Mouse (Mus musculus) embryonic facial prominence, embryonic 13.5 days (tissue): Measurements from ENCODE around the gene Zfp326. TPM values are rescaled to one million over a fixed set of nuclear protein-coding genes. Genes with fewer than 3 reads are reported as not detected.
"Not testable (repeated sequence)": the region's sequence is repeated elsewhere in the genome, so short reads cannot be mapped to it uniquely, and the experiment has no call there.

Experiments
- ATAC-seq: fragments of 200-750 bp; cut with Nextera tagmentation; 2 replicates; pipeline ENCODE4 v1.8.0; 2017; ENCODE audit warnings: low read depth; ENCODE audit not compliant: insufficient number of reproducible peaks, insufficient read depth, low FRiP score, low TSS enrichment
- H3K27ac ChIP-seq: fragments of 300-500 bp; sonication (generic); 2 replicates; pipeline ENCODE4 v1.5.1; 2015; ENCODE audit warnings: moderate library complexity, mild to moderate bottlenecking, inconsistent platforms
- H3K27me3 ChIP-seq: fragments of 300-500 bp; sonication (generic); 2 replicates; pipeline ENCODE4 v1.6.1; 2015; ENCODE audit warnings: mild to moderate bottlenecking, inconsistent platforms
- H3K36me3 ChIP-seq: fragments of 300-500 bp; sonication (generic); 2 replicates; pipeline ENCODE4 v1.6.1; 2015; ENCODE audit warnings: mild to moderate bottlenecking, inconsistent platforms
- H3K4me1 ChIP-seq: fragments of 300-500 bp; sonication (generic); 2 replicates; pipeline ENCODE4 v1.6.1; 2015; ENCODE audit warnings: inconsistent platforms
- H3K4me2 ChIP-seq: fragments of 300-500 bp; sonication (generic); 2 replicates; pipeline ENCODE4 v1.6.1; 2015; ENCODE audit warnings: moderate library complexity, mild to moderate bottlenecking, inconsistent platforms
- H3K4me3 ChIP-seq: fragments of 300-500 bp; sonication (generic); 2 replicates; pipeline ENCODE4 v1.5.1; 2015; ENCODE audit warnings: mild to moderate bottlenecking, inconsistent platforms
- H3K9ac ChIP-seq: fragments of 300-500 bp; sonication (generic); 2 replicates; pipeline ENCODE4 v1.6.1; 2015; ENCODE audit warnings: mild to moderate bottlenecking, inconsistent platforms
- H3K9me3 ChIP-seq: fragments of 300-500 bp; sonication (generic); 2 replicates; pipeline ENCODE4 v1.6.1; 2016; ENCODE audit warnings: inconsistent platforms
- WGBS: fragments of 180-500 bp; shearing (Covaris S2); methylation state at CpG from one replicate; pipeline ENCODE4 v1.1.7; 2015; ENCODE audit warnings: mixed read lengths; 5-methylcytosine and 5-hydroxymethylcytosine counted together
- polyA plus RNA-seq: library from polyadenylated mRNA; unstranded; fragments of >200 nt; fragmentation: Nextera tagmentation; extraction: Ambion mirVana; gene quantifications from 2 replicates; pipeline ENCODE4 v1.2.1, GENCODE M21; 2015

Zfp326 gene
- polyA plus RNA-seq, 1 experiment from 2014 or later: 59.5 TPM

- 61% methylated on average over 4 of the region's 4 CpGs for whole genome bisulfite sequencing
- no peak overlapping the region for H3K27ac ChIP-seq
- H3K4me2 ChIP-seq: no peak overlapping the region
- H3K27me3 ChIP-seq: no peaks in the 10 kb centered on the region
- H3K4me1 ChIP-seq: peaks cover 16% of the 10 kb centered on the region
- H3K9me3 ChIP-seq: no peaks in the 10 kb centered on the region
- H3K36me3 ChIP-seq: no peaks in the 10 kb centered on the region
- no peak for ATAC-seq
- H3K4me3 ChIP-seq: no peak overlapping the region
- H3K9ac ChIP-seq: no peak overlapping the region
Measured at GRCm38 (mm10) chr5:105849222-105849621, 27.1 kb upstream of the Zfp326 start.

GRCm38 (mm10) chr5:105849643-105850042 is 26.7 kb upstream of the Zfp326 start:
- 56% methylated on average over 3 of the region's 3 CpGs for WGBS
- Histone ChIP-seq H3K27ac (no peak overlapping the region), H3K4me3 (no peak overlapping the region), H3K4me2 (no peak overlapping the region), H3K36me3 (no peaks in the 10 kb centered on the region), H3K9me3 (no peaks in the 10 kb centered on the region), H3K9ac (no peak overlapping the region), H3K4me1 (peaks cover 16% of the 10 kb centered on the region), H3K27me3 (no peaks in the 10 kb centered on the region)
- ATAC-seq: no peak

- ATAC-seq: no peak
Measured at GRCm38 (mm10) chr5:105853271-105853670, 23.1 kb upstream of the Zfp326 start.

GRCm38 (mm10) chr5:105857486-105857885 is 18.9 kb upstream of the Zfp326 start:
- H3K9ac ChIP-seq: no peak overlapping the region
- no peaks in the 10 kb centered on the region for H3K27me3 ChIP-seq
- no peaks in the 10 kb centered on the region for H3K36me3 ChIP-seq
- no peak overlapping the region for H3K4me3 ChIP-seq
- WGBS: 73% methylated on average over 5 of the region's 5 CpGs
- peak overlapping the region; percentile 51; the same call in 1 of the 2 replicates for H3K27ac ChIP-seq
- ATAC-seq: no peak
- no peak overlapping the region for H3K4me2 ChIP-seq
- no peaks in the 10 kb centered on the region for H3K9me3 ChIP-seq
- H3K4me1 ChIP-seq: peaks cover 31% of the 10 kb centered on the region

More at GRCm38 (mm10) chr5:105853271-105853670, 23.1 kb upstream of the Zfp326 start:
- Histone ChIP-seq H3K27me3 (no peaks in the 10 kb centered on the region), H3K9ac (no peak overlapping the region), H3K9me3 (no peaks in the 10 kb centered on the region), H3K4me2 (no peak overlapping the region), H3K36me3 (no peaks in the 10 kb centered on the region), H3K4me1 (peaks cover 24% of the 10 kb centered on the region), H3K4me3 (no peak overlapping the region), H3K27ac (no peak overlapping the region)
- 72% methylated on average over 9 of the region's 9 CpGs for WGBS

GRCm38 (mm10) chr5:105858754-105859694 is 17.3 kb upstream of the Zfp326 start:
- WGBS: 50% methylated on average over 8 of the region's 8 CpGs
- H3K4me3 ChIP-seq: no peak overlapping the region
- H3K36me3 ChIP-seq: no peaks in the 10 kb centered on the region
- peaks cover 25% of the 10 kb centered on the region for H3K4me1 ChIP-seq
- no peak overlapping the region for H3K9ac ChIP-seq
- no peak overlapping the region for H3K4me2 ChIP-seq
- no peaks in the 10 kb centered on the region for H3K9me3 ChIP-seq
- no peaks in the 10 kb centered on the region for H3K27me3 ChIP-seq
- peak overlapping the region; percentile 45 for H3K27ac ChIP-seq
- no peak for ATAC-seq

GRCm38 (mm10) chr5:105859716-105860460 is 16.5 kb upstream of the Zfp326 start:
- H3K4me3 ChIP-seq: no peak overlapping the region
- 21% methylated on average over 11 of the region's 11 CpGs for WGBS
- H3K27ac ChIP-seq: peak overlapping the region; percentile 45
- ATAC-seq: no peak
- H3K4me1 ChIP-seq: peaks cover 25% of the 10 kb centered on the region
- H3K36me3 ChIP-seq: no peaks in the 10 kb centered on the region
- H3K4me2 ChIP-seq: no peak overlapping the region
- no peaks in the 10 kb centered on the region for H3K27me3 ChIP-seq
- no peaks in the 10 kb centered on the region for H3K9me3 ChIP-seq
- no peak overlapping the region for H3K9ac ChIP-seq

GRCm38 (mm10) chr5:105860461-105860835 is 15.9 kb upstream of the Zfp326 start:
- peaks cover 25% of the 10 kb centered on the region for H3K4me1 ChIP-seq
- no peaks in the 10 kb centered on the region for H3K27me3 ChIP-seq
- no peaks in the 10 kb centered on the region for H3K9me3 ChIP-seq
- H3K4me2 ChIP-seq: no peak overlapping the region
- H3K9ac ChIP-seq: no peak overlapping the region
- no peaks in the 10 kb centered on the region for H3K36me3 ChIP-seq
- WGBS: 64% methylated on average over 10 of the region's 10 CpGs
- peak overlapping the region; percentile 16; the same call in 1 of the 2 replicates for H3K27ac ChIP-seq
- ATAC-seq: no peak
- H3K4me3 ChIP-seq: no peak overlapping the region

- Histone ChIP-seq H3K4me1 (peaks cover 29% of the 10 kb centered on the region), H3K27ac (no peak overlapping the region), H3K36me3 (no peaks in the 10 kb centered on the region), H3K27me3 (no peaks in the 10 kb centered on the region), H3K9me3 (no peaks in the 10 kb centered on the region), H3K4me3 (no peak overlapping the region), H3K9ac (no peak overlapping the region), H3K4me2 (no peak overlapping the region)
- ATAC-seq: no peak
- 94% methylated on average over 5 of the region's 5 CpGs for WGBS
Measured at GRCm38 (mm10) chr5:105861616-105862015, 14.7 kb upstream of the Zfp326 start.

- not testable (repeated sequence) for H3K27me3 ChIP-seq, H3K27ac ChIP-seq, H3K4me3 ChIP-seq, H3K4me2 ChIP-seq, H3K9ac ChIP-seq, H3K9me3 ChIP-seq, H3K36me3 ChIP-seq, ATAC-seq
- peaks cover 19% of the 10 kb centered on the region for H3K4me1 ChIP-seq
- WGBS: 60% methylated on average over 5 of the region's 5 CpGs
Measured at GRCm38 (mm10) chr5:105865110-105865628, 11.2 kb upstream of the Zfp326 start.

GRCm38 (mm10) chr5:105867427-105867826 is 8.9 kb upstream of the Zfp326 start:
- Histone ChIP-seq H3K9me3 (no peaks in the 10 kb centered on the region), H3K4me1 (peaks cover 17% of the 10 kb centered on the region), H3K27ac (no peak overlapping the region), H3K36me3 (no peaks in the 10 kb centered on the region), H3K27me3 (no peaks in the 10 kb centered on the region), H3K4me3 (no peak overlapping the region), H3K9ac (no peak overlapping the region), H3K4me2 (no peak overlapping the region)
- no peak for ATAC-seq
- WGBS: 33% methylated on average over 4 of the region's 4 CpGs

- Histone ChIP-seq H3K4me2 (no peak overlapping the region), H3K27me3 (no peaks in the 10 kb centered on the region), H3K9ac (no peak overlapping the region), H3K27ac (no peak overlapping the region), H3K4me1 (peaks cover 17% of the 10 kb centered on the region), H3K4me3 (no peak overlapping the region), H3K9me3 (no peaks in the 10 kb centered on the region), H3K36me3 (no peaks in the 10 kb centered on the region)
- WGBS: 69% methylated on average over 16 of the region's 16 CpGs
- no peak for ATAC-seq
Measured at GRCm38 (mm10) chr5:105867841-105868447, 8.4 kb upstream of the Zfp326 start.
